Mouse (Mus musculus) testis, adult 2 months (tissue): ENCODE data around the gene Smg6.

Experiments used
- CTCF ChIP-seq: fragments of 200-500 bp; IDR thresholded peaks from 2 replicates; pipeline ENCODE4 v1.5.1; 2012; ENCODE audit warnings: low read depth, mild to moderate bottlenecking, inconsistent platforms, low read length, moderate library complexity; ENCODE audit not compliant: control insufficient read depth, insufficient read depth, insufficient replicate concordance
- POLR2A ChIP-seq: fragments of 200-500 bp; IDR thresholded peaks from 2 replicates; pipeline ENCODE4 v1.6.1; 2012; ENCODE audit warnings: low read depth, mild to moderate bottlenecking, inconsistent platforms, low read length, moderate library complexity; ENCODE audit not compliant: control insufficient read depth

DNA sequence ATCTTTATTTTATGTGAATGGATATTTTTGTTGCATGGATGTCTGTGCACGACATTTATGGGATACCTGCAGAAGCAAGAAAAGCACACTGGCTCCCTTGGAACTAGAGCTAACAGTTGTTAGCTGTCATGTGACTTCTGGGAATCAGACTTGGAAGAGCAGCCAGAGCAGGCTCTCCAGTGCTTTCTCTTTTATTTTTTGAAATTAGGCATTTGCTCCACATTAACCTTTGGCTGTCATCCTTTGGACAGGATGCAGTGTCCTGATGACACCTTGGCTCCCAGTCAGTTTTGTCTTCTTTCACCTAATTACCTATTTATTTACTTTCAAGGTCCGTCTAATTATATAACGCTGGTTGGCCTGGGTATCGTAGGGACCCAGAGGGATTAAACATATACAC is 31.0 kb upstream of the Smg6 start:
- TF ChIP-seq CTCF (no peak), POLR2A (no peak)
